Mouse (Mus musculus): Measurements from ENCODE around the gene Carns1. TPM values are rescaled to one million over a fixed set of nuclear protein-coding genes. Genes with fewer than 3 reads are reported as not detected.

Carns1 gene
- total RNA-seq, 4 experiments from 2014 or later = 12.6 to 15.0 (median 13.4) TPM

DNA sequence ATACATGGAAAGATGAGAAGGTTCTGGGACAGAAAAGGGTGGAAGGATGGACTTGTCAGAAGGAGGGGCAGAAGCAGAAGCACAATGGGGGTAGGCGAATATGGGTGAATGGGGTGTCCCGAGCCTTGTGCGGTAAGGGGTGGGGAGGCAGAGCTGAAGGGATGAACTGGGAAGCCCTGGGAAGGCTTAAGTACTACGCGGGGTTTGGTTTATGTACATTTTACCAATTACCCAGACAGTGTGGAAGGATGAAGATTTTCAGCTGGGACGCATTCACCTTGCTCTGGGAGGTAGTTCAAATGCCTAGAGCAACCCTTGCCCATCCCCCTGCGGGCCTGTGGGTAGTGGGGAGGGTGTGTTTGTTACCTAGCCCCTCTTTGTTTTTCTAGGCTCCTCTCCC, 26.9 kb upstream of the Carns1 start:
- DNase-seq (ENCODE audit: low spot score in 2 of 2) = no peak

DNA sequence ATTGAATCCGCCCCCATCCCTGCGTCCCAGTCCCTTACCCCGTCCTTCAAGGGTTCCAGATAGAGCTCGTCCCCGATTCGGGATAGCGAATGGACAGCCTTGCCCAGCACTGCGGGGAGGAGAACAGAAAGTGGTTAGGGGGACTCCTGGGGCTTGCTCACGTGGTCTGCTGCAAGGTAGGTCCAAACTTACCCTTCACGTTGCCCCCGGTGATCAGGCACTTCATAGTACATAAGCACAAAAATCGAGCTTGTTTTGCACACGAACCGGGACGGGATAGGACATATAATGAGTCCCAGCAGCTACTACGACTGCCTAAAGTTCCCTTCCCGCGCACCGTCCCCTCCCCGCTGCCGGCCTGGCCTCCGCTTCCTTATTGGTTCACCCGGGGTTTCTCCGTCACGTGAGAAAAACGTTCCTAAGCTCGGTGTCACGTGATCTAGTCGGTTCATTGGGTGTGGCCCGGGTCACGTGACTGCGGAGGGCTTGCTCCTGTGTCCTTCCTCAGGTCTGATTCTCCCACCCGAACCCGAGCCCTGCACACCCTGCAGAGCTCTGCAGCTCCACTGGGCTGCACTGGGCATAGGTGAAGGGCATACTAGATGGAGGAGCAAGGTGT, 26.1 kb upstream of the Carns1 start, which contains the start of gene Rad9a:
TSS of gene Rad9a (minus strand) at position 372 of the 619 bp plus-strand sequence.
- peak; percentile 86 to 97 for DNase-seq (ENCODE audit: low spot score in 2 of 2)

DNA sequence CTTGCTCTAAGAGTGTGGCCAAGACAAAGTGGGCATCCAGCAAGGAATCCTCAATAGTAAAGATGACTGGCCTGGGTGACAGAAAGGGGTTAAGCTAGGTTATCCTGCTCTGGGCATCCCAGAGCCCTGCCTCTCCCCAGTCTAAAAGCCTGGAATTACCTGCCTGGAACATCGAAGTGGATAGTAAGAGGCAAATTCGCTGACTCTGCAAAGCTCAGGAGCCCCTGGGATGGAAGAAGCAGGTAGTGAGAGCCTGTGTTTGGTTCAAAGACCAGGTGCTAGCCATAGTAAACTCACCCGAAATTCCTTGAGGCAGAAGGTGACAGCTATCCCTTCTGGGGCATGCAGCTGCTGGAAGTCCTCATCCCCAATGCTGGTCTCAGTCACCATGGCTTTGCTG, 21.9 kb upstream of the Carns1 start:
- no peak for DNase-seq (ENCODE audit: low spot score in 2 of 2)

DNA sequence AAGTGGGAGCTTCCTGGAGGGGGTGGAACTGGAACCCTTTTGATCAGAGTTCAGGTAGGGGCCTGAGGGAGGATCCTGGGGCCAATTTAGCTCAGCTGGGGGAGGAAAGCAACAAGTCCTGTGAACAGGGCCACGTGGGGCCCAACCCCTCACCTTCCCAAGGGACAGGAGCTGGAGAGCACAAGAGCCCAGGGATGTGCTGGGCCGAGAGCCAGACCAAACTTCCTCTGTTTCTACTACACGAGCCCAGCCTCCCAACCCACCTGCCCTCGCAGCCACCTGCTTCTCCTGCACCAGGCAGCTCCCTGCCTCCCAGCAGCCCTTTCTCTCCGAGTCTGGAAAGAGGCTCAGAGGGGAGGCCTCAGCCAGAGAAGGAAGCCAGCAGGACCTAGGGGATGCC, 21.3 kb upstream of the Carns1 start:
- no peak for DNase-seq (ENCODE audit: low spot score in 2 of 2)

DNA sequence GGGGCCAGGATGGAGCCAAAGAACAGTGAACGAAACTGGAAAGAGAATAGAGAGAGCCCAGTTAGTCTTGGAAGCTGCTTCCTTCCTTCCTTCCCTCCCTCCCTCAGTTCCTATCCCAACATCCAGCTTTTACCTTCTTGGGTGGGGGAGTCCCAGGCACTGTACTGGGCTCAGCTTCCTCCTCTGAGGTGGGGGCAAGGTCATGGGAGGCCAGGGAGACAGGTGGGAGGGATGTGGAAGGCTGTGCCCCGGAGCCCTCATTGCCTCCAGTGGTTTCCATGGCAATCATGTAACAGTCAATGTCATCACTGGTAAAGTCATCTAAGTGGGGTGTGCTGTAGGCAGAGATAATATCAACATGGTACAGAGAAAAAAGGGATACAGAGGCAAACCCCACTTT, 20.8 kb upstream of the Carns1 start:
- DNase-seq (ENCODE audit: low spot score in 2 of 2) = no peak

DNA sequence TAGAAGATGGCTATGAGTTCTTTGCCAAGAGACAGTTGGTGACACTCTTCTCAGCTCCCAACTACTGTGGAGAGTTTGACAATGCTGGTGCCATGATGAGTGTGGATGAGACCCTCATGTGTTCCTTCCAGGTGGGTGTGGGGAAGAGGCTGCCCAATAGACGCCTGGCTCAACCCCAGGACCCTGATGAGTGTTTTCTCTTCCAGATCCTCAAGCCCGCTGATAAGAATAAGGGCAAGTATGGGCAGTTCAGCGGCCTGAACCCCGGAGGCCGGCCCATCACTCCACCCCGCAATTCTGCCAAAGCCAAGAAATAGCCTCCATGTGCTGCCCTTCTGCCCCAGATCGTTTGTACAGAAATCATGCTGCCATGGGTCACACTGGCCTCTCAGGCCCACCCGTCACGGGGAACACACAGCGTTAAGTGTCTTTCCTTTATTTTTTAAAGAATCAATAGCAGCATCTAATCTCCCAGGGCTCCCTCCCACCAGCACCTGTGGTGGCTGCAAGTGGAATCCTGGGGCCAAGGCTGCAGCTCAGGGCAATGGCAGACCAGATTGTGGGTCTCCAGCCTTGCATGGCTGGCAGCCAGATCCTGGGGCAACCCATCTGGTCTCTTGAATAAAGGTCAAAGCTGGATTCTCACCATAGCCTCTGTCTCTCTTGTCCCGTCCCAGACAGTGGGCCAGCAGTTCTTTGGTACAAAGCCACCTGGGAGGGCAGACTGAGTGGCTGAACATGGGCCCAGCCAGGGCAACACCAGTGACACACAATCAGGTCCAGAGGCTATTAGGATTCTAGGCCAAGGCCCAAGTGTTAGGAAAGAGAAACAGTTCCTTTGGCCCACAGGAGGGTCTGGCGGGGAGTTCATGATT, 19.7 kb upstream of the Carns1 start:
- no peak for DNase-seq (ENCODE audit: low spot score in 2 of 2)

DNA sequence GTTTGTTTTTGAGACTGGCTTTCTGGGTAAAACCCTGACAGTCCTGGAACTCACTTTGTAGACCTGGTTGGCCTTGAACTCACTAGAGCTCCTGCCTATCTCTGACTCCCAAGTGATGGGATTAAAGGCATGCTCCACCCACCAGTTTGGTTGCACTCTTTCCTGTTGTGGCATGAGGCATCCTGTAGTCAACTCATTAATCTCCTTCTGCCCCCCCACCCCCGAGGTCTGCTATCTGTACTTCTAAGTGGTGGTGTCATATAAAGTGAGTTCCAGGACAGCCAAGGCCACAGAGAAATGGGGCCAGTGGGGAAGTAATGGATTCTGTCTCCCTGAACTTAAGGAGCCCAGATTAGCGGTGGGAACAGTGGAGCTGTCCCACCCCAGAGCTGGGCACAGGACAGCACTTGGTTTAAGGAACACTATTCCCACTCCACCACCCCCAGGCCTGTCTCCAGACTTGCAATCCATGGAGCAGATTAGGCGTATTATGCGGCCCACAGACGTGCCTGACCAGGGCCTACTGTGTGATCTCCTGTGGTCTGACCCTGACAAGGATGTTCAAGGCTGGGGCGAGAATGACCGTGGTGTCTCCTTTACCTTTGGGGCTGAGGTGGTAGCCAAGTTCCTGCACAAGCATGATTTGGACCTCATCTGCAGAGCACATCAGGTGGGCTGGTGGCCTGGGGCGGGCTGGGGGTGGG, 18.9 kb upstream of the Carns1 start:
- DNase-seq (ENCODE audit: low spot score in 2 of 2) = no peak

DNA sequence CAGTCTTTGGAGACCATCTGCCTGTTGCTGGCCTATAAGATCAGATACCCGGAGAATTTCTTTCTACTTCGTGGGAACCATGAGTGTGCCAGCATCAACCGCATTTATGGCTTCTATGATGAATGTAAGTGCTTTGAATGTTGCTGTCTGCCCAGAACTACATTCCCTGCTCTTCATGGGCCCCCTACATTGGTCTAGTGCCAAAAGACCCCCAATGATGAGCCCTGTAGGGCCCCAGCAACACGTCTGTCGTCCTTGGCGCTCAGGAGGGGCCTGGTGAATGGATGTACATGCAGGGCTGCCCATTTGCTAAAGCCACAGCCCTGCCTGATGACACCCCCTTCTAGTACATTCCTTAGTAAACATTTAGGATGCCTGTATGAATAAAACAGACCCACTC, 17.9 kb upstream of the Carns1 start:
- DNase-seq (ENCODE audit: low spot score in 2 of 2) = no peak

DNA sequence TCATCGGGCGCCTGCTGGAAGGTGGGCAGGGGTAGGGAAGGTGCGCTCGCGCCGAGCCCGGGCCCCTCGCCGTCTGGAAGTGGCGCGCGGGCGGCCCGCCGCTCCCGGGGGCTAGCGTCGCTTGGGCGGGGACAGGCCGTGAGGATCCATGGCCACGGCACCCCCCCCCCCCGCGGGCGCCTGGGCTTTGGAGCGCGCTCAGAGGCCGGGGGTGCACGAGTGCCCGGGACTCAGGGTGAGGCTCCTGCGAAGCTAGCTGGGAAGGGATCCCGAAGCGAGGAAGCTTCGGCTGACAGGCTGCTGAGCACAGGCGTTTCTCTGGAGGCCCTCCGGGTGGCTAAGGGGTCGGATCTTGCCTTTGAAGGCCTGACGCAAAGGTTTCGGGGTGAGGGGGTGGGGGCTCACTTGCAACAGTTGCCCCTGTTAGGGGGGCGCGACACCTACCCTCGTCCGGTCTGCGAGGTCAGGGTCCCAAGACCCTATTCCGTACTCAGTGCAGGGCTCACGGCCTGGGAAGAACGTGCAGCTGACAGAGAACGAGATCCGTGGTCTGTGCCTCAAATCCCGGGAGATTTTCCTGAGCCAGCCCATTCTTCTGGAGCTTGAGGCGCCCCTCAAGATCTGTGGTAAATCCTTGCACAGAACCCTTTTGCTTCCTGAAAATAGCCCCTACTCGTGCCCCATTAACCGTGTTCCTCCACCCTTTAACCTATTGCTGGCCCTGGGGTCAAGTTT, 17.1 kb upstream of the Carns1 start:
- no peak for DNase-seq (ENCODE audit: low spot score in 2 of 2)

DNA sequence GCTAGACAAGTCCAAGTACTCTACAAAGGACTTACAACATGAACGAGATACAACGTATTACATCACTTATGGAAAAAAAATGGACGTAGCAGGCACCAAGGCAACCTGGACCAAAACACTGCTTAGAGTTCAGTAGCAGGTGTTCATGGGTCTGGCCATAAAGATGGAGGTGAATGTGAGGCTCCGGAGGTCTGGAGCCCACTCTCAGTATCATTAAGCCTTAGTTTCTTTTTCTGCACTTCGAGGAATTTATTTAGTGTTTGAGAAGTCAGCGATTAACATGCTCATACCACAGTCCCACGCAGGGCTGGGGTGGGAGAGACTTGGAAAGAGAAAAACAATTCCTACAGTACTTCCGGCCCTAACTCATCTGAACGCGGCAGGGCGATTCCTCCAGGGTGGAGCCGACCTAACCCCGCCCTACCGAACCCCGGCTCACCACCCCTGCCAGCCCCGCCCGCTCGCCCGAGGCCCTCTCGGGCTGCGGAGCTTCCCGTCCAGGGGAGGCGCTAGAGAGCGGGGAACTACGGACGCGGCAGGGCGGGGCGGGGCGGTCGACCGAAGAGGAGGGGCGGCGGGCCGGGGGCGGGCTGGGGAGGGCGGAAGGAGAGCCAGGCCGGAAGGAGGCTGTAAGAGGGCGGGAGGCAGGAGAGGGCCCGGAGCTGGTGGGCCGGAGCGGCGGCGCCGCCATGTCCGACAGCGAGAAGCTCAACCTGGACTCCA, 16.4 kb upstream of the Carns1 start, which contains the start of gene Ppp1ca:
TSS of gene Ppp1ca (plus strand) at position 538 of the 723 bp plus-strand sequence.
- peak; percentile 74 to 84 for DNase-seq (ENCODE audit: low spot score in 2 of 2)

DNA sequence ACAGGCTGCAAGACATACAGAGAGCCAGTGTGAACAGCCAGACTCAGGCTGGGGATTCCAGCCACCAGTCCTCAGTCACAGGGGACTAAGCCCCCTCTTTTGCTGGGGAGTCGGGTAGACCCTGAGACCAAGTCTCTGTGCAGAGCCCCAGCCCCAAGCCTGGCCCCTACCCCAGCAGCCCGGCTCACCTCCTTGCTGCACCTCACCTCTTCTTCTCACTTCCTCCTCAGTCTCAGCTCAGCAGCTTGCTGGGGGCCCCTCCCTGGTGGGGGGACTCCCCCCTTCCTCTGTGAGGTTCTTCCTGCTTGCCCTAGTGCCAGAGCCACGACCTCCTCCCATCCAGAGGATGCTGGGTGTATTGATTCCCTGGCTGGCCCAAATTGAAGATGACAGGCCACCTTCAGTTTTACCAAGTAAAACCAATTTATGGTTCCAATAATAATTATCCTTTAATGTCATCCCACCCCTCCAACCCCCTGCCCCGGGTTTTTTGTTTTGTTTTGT, 15.6 kb upstream of the Carns1 start, which contains the start of gene Tbc1d10c:
TSS of gene Tbc1d10c (minus strand) at position 454 of the 504 bp plus-strand sequence.
- no peak for DNase-seq (ENCODE audit: low spot score in 2 of 2)

DNA sequence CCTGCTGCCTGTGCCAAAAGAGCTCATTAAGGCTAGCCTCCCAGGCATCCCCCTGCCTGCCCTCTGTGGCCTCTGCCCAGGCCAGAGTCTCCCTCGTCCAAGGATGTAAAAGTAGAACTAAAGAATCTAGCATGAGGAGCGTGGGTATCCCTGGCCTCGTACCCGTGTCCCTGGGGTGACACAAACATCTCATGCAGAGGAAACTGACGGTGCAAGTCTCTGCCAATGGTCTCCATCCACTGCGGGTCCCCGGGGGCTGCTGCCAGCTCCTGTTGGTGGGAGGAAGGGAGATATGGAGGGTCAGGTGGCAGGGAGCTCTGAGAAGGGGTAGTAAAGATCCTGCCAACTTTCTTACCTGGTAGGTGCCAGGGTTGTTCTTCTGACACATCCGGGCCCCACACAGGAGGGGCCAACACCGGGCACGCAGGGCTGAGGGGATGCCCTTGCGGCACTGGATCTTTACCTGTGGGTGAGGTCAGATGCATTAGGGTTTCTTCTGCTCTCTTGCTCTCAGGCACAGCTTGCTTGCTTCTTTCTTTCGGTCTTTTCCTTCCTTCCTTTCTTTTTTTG, 13.9 kb upstream of the Carns1 start:
- no peak for DNase-seq (ENCODE audit: low spot score in 2 of 2)

DNA sequence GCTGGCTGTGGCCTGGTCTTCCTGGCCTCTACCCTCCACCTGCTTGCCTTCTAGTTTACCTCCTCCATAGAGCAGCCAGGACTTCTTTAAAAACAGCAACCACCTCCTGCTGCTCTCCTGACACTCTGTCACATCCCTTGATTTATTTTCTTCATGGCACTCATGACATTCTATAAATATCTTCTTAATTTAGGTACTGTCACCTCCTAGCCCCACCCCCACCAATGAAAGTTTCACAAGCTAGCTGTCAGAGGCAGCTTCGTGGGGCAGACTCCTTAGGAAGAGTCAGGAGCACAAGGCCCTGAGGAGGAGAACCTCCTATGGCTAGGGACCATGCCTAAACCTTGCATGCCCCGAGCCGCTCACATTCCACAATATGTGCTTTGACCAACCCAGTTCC, 12.0 kb upstream of the Carns1 start:
- no peak for DNase-seq (ENCODE audit: low spot score in 2 of 2)

DNA sequence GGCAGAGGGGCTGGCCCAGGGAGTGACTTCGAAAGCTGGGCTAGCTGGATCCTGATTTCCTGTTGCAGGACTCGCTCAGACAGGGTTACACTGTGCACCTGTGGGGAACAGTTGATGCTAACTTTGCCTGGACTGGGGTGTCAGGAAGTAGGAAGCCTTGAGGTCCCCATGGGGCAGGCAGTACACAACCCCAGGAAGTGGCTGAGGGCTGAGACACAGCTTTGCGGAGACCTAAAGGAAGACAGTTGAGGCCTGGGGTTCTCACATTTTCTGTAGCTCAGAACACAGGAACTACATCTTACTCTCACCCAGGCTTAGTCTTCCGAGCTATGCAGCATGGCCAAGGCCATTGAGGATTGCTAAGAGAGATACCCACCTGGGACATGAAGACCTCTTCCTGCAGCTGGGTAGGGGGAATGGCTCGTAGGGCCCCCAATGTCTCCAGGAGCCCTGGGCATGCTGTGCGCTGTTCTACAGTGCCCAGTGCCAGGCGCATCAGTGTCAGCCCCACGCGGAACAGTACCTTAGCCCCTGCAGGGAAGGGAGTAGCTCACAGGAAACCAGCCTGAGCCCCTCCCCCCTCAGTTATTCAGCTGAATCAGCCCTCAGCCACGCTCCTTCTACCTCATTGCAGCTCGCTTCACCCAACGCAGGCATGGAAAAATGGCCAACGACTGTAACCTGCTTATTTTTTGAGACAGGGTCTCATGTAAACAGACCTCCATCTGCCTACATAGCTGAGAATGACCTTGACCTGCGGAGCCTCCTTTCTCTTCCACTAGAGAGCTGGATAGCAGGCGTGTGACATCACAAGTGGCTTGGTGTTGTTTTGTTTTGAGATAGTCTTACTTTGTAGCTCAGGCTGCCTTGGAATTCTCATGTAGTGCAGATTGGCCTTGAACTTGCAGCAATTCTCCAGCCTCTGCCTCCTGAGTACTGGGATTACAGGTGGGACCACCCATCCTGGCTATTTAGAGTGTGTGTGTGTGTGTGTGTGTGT, 10.0 kb upstream of the Carns1 start:
- no peak for DNase-seq (ENCODE audit: low spot score in 2 of 2)

DNA sequence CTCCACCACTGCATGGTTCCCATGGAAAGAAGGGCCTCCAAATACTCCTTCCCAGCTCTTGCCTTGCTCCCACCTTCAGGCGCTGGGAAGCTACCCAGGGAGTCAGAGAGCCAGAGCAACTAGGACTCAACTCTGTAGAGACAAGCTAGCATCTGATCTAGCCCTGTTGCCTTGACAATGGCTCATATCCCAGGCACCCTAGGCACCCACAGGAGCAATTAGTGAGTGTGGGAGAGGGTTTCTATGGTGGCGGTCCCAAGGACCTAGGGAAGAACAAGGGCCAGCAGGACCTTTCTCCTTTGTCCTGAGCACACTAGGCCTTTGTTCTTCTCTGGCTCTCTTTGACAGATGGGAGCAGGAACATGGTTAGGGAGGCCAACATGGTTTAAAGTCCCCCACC, 8.4 kb upstream of the Carns1 start:
- no peak for DNase-seq (ENCODE audit: low spot score in 2 of 2)

DNA sequence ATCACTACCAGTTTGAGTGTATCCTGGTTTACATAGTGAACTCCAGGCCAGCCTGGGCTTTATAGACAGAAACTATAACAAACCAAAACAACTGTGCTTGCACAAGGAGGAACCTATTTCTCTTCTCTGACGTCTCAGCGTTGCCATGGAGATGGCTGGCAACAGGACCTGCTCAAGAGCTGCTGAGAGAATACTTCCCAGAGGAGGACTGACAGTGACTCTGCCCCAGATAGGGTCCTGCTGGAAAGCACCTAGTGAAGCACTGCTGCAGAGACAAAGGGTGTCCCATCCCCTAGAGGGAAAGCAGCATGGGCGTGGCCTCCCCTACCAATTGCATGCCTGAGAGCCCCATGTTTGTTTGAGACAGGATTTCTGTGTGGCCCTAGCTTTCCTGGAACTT, 6.6 kb upstream of the Carns1 start:
- DNase-seq (ENCODE audit: low spot score in 2 of 2) = peak in 1 of 2 experiments; percentile 75

DNA sequence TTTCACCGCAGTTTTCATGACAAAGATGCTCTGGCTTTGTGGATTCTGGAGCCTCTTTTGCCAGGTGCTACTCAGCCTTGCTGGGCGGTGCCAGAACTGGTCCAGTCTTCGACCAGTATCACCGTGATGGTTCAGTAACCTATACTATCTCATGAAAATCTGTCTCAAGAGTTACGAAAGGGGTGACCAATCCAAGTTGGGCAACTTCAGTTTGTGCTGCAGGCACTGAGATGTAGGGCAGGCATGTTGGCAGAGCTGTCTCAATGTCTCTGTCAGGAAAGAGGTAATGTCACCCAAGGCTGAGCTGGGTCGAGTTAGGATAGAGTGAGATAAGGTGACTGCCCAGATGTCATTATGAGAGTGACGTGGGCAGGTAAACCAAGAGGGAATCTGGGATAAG, 5.1 kb upstream of the Carns1 start:
- no peak for DNase-seq (ENCODE audit: low spot score in 2 of 2)

DNA sequence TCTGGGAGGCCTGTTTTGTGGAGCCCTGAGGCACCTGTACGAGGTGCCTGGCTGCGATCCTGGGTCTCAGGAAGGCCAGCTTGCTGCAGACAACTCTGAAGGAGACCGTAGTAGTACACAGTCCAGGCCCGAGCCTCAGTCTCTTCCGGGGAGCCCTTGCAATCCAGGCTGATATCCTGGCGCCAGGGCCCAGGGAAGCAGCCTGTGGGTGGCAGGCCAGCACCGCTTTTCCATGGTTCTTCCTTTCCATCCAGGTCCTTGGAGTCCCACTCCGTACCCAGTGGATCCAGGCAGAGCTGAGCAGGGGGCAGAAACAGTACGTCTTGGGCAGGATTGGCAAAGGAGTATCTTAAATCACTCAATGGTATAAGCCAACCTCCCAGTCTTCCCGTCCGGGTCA, 2.4 kb downstream of the Carns1 start:
- DNase-seq (ENCODE audit: low spot score in 2 of 2) = no peak
